Mouse (Mus musculus) liver, embryonic 13.5 days (tissue): ENCODE data around the gene Secisbp2. TPM values are rescaled to one million over a fixed set of nuclear protein-coding genes. Genes with fewer than 3 reads are reported as not detected.

Experiments used
- ATAC-seq: fragments of 200-750 bp; cut with Nextera tagmentation; 2 replicates; pipeline ENCODE4 v1.8.0; 2017; ENCODE audit warnings: low read depth, mild to moderate bottlenecking, moderate number of reproducible peaks, moderate library complexity
- DNase-seq: peaks from one replicate; pipeline ENCODE4 v3.0.0; 2022
- H3K27ac ChIP-seq: fragments of 300-500 bp; sonication (generic); 2 replicates; pipeline ENCODE4 v1.5.1; 2015; ENCODE audit warnings: moderate library complexity, mild to moderate bottlenecking, inconsistent platforms
- H3K27me3 ChIP-seq: fragments of 300-500 bp; sonication (generic); 2 replicates; pipeline ENCODE4 v1.6.1; 2015; ENCODE audit warnings: mild to moderate bottlenecking, inconsistent platforms
- H3K36me3 ChIP-seq: fragments of 300-500 bp; sonication (generic); 2 replicates; pipeline ENCODE4 v1.6.1; 2015; ENCODE audit warnings: mild to moderate bottlenecking, inconsistent platforms
- H3K4me1 ChIP-seq: fragments of 300-500 bp; sonication (generic); replicated peaks from 2 replicates; pipeline ENCODE4 v1.6.1; 2015; ENCODE audit warnings: inconsistent platforms
- H3K4me2 ChIP-seq: fragments of 300-500 bp; sonication (generic); 2 replicates; pipeline ENCODE4 v1.6.1; 2015; ENCODE audit warnings: inconsistent platforms, mild to moderate bottlenecking, moderate library complexity
- H3K4me3 ChIP-seq: fragments of 300-500 bp; sonication (generic); replicated peaks from 2 replicates; pipeline ENCODE4 v1.5.1; 2015; ENCODE audit warnings: mild to moderate bottlenecking, inconsistent platforms
- H3K9ac ChIP-seq: fragments of 300-500 bp; sonication (generic); 2 replicates; pipeline ENCODE4 v1.6.1; 2015; ENCODE audit warnings: mild to moderate bottlenecking, inconsistent platforms
- H3K9me3 ChIP-seq: fragments of 300-500 bp; sonication (generic); replicated peaks from 2 replicates; pipeline ENCODE4 v1.6.1; 2016; ENCODE audit warnings: inconsistent platforms
- WGBS: fragments of 180-500 bp; shearing (Covaris S2); methylation state at CpG from one replicate; pipeline ENCODE4 v1.1.7; 2015; ENCODE audit not compliant: insufficient replicate concordance; 5-methylcytosine and 5-hydroxymethylcytosine counted together
- polyA plus RNA-seq: library from polyadenylated mRNA; unstranded; fragments of >200 nt; fragmentation: Nextera tagmentation; extraction: Ambion mirVana; gene quantifications from 2 replicates; pipeline ENCODE4 v1.2.1, GENCODE M21; 2015

Gene Secisbp2
- polyA plus RNA-seq, 1 experiment from 2014 or later: 21.0 TPM

DNA sequence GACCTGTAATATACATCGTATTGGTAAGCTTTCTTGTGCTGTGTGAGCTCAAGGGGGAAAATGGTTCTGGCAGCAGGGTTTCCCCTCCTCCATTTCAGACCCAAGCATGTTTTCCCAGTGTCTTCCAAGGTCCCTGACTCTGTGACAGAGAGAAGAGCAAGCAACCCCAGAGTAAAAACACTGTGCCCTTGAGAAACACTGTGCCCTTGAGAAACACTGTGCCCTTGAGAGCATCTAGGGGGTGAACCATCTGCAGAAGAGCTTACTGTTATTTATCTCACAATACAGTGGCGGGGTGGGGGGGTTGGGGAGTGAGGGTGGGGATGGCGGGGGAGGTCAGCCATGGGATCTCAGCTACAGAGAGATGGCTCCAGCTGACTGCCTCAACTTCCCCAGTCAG, 67.8 kb downstream of the Secisbp2 start:
- H3K27me3 ChIP-seq: no peaks in the 10 kb centered on the region
- no peak overlapping the region for H3K4me2 ChIP-seq

DNA sequence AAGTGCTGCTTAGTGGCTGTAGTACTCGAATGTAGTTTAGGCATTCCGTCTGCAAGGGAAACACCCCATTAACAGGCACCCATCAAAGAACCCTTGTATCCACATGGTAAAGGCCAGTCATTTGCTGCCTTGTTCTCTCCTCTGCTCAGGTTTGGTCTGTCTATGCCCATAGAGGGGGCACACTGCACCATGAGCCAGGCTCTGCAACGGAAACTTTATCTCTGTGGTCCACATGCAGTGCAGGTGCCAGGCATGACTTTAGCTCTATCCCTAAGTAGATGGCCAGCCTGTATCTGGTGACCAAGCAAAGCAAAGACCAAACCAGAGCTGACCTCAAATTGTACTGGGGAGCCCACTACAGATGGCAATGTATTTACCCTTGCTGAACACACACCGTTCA, 69.1 kb downstream of the Secisbp2 start:
- Histone ChIP-seq H3K27me3 (no peaks in the 10 kb centered on the region), H3K4me3 (no peak overlapping the region), H3K4me1 (0 out of 2 replicates have a peak, but pooled peaks cover 7% of the 10 kb centered on the region), H3K4me2 (no peak overlapping the region), H3K9me3 (no peaks in the 10 kb centered on the region), H3K9ac (no peak overlapping the region), H3K36me3 (peaks cover 26% of the 10 kb centered on the region), H3K27ac (no peak overlapping the region)
- ATAC-seq (no peak), DNase-seq (no peak)
- WGBS: 72% methylated on average over 4 of the region's 4 CpGs

More for the DNA sequence above, 67.8 kb downstream of the Secisbp2 start:
- Histone ChIP-seq H3K9me3 (no peaks in the 10 kb centered on the region), H3K4me1 (0 out of 2 replicates have a peak, but pooled peaks cover 7% of the 10 kb centered on the region), H3K4me3 (no peak overlapping the region), H3K9ac (no peak overlapping the region), H3K36me3 (peaks cover 32% of the 10 kb centered on the region), H3K27ac (no peak overlapping the region)
- WGBS: 74% methylated on average over 3 of the region's 3 CpGs
- no peak for ATAC-seq
- no peak for DNase-seq

DNA sequence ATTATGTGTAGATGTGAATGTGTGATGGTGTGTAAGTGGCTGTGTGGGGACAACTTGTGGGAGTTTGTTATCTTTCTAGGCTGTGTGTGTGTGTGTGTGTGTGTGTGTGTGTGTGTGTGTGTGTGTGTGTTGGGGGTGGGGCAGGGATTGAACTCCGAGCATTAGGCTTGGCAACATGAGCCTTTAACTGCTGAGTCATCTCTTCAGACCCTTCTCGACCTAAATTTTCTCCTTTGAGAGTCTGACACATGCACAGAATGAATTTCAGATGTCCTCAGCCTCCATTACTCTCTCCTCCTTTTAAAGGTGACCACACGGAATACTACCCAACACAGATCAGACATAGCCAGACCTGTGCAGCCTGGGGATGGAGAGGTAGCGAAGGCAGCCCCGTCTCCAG, 71.6 kb downstream of the Secisbp2 start:
- 72% methylated on average over 5 of the region's 5 CpGs for WGBS
- Histone ChIP-seq H3K4me2 (no peak overlapping the region), H3K9ac (no peak overlapping the region), H3K27ac (no peak overlapping the region), H3K4me3 (no peak overlapping the region), H3K4me1 (peaks cover 20% of the 10 kb centered on the region), H3K27me3 (no peaks in the 10 kb centered on the region), H3K9me3 (no peaks in the 10 kb centered on the region), H3K36me3 (peaks cover 23% of the 10 kb centered on the region)
- ATAC-seq: no peak
- DNase-seq: no peak

DNA sequence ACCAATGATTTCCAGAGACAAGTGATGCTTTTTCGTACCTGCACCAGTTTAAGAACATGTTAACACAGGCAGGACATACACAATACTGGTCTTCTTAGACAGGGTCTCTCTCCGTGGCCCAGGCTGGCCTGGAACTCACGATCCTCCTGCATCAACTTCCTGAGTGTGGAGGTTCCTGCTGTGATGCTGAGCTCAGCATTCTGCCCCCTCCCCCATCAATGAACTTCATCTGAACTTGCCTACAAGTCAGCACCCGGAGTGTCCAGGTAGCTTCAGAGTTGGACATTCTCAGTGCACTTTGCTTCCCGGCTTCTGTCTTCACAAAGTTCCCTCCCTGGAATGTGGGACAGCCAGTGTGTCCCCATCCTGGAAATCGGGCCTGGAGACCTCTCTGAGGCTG, 73.1 kb downstream of the Secisbp2 start:
- Histone ChIP-seq H3K36me3 (0 out of 2 replicates have a peak, but pooled peaks cover 13% of the 10 kb centered on the region), H3K4me1 (peaks cover 34% of the 10 kb centered on the region), H3K27me3 (no peaks in the 10 kb centered on the region), H3K4me3 (no peak overlapping the region), H3K4me2 (no peak overlapping the region), H3K27ac (no peak overlapping the region), H3K9ac (no peak overlapping the region), H3K9me3 (no peaks in the 10 kb centered on the region)
- ATAC-seq (no peak), DNase-seq (no peak)
- 73% methylated on average over 6 of the region's 6 CpGs for WGBS

DNA sequence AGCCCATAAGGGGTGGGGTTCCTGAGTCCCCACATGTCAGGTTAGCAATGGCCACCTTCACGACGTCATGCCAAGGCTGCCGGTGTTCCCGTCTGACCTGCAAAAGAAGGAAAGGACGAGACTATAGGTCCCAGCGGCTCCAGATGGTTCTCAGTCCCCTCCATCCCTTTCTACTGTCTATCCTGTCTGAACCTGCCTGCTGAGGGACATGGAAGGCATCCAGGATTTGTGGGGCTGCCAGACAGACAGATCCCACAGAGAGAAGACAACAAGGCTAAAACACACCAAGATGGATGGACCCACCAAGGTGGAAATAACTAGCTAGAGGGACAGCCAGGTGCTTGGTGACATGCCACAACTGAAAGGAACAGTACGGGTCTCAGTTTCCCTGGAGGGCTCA, 73.9 kb downstream of the Secisbp2 start:
- H3K27me3 ChIP-seq: no peaks in the 10 kb centered on the region
- DNase-seq (no peak), ATAC-seq (no peak)
- H3K9ac ChIP-seq: no peak overlapping the region
- 78% methylated on average over 7 of the region's 7 CpGs for WGBS
- H3K4me3 ChIP-seq: no peak overlapping the region
- H3K9me3 ChIP-seq: no peaks in the 10 kb centered on the region
- H3K4me2 ChIP-seq: no peak overlapping the region
- 0 out of 2 replicates have a peak, but pooled peaks cover 9% of the 10 kb centered on the region for H3K36me3 ChIP-seq
- peaks cover 43% of the 10 kb centered on the region for H3K4me1 ChIP-seq
- no peak overlapping the region; the same call in 1 of the 2 replicates for H3K27ac ChIP-seq

DNA sequence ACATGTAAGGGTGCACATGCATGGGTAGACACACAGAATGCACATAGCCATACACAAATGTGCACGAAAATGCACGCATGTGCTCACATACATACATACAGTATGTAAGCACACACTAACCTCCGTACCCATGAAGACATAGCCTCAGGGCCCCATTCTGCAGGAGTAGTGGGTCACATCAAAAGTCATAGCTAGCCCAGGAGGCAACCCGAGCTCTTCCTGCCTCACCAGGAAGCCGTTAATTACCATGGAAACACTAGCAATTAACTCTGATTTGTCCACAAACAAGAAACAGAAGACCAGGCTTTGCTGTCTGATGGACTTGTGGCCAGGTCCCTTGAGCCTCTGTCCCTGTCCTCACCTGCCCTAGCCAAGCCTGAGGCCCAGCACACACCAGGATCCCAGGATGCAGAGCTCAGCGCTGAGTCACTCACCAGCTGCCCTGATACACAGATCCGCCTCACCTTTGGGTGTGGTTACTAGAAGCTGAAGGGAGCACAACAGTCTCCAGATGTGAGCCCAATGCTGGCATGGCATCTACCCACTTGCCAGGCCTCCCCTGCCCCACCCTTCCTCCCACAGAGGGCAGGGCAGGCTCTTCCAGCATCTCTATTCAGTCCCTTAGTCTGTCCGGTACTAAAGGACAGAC, 74.6 kb downstream of the Secisbp2 start:
- no peak overlapping the region; the same call in 1 of the 2 replicates for H3K27ac ChIP-seq
- H3K4me3 ChIP-seq: no peak overlapping the region
- peak; percentile 78 for ATAC-seq
- no peaks in the 10 kb centered on the region for H3K9me3 ChIP-seq
- H3K4me1 ChIP-seq: peaks cover 49% of the 10 kb centered on the region
- H3K27me3 ChIP-seq: no peaks in the 10 kb centered on the region
- DNase-seq: no peak
- no peak overlapping the region for H3K9ac ChIP-seq
- no peak overlapping the region for H3K4me2 ChIP-seq
- 0 out of 2 replicates have a peak, but pooled peaks cover 6% of the 10 kb centered on the region for H3K36me3 ChIP-seq
- 66% methylated on average over 8 of the region's 8 CpGs for WGBS

DNA sequence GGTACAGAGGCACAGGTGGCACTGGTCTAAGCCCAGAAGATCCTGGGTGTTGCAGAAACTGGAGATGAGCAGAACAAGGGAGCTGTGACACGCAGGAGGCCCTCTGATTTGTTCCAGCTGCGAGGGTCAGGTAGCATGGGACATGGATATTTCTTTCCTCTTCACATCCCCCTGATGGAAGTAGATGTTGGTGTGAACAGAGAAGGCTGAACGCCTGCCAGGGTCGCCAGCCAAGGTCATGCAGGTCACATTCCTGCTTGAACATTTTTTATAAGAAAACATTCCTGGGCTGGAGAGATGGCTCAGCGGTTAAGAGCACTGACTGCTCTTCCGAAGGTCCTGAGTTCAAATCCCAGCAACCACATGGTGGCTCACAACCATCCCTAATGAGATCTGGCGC, 75.9 kb downstream of the Secisbp2 start:
- DNase-seq: no peak
- Histone ChIP-seq H3K4me1 (peaks cover 54% of the 10 kb centered on the region), H3K27me3 (no peaks in the 10 kb centered on the region), H3K27ac (no peak overlapping the region), H3K4me3 (no peak overlapping the region), H3K9me3 (no peaks in the 10 kb centered on the region), H3K9ac (no peak overlapping the region), H3K36me3 (peaks cover 6% of the 10 kb centered on the region; the same call in 1 of the 2 replicates), H3K4me2 (no peak overlapping the region)
- ATAC-seq: no peak
- 83% methylated on average over 6 of the region's 7 CpGs for WGBS

DNA sequence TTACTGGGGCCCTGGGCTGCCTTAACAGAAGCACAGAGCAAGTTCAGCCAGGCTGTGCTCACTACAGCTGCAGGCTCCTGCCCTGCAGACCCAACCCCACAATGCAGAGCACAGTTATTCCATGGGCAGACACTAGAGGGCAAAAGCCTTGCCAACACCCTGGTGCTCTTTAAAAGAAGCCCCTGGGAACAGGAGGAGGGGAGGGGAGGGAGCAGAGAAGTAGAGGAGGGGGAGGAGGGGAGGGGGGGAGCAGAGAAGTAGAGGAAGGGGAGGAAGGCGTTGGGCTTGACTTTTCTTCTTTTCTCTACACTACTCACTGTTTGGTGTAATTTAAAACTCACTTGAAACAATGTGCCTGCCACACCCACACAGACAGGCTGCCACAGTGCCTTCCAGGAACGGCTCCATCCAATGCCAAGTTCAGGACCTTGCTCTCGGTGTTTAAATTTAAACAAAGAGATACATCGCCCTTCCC, 78.4 kb downstream of the Secisbp2 start:
- H3K9me3 ChIP-seq: no peaks in the 10 kb centered on the region
- H3K9ac ChIP-seq: no peak overlapping the region
- no peak for DNase-seq
- no peaks in the 10 kb centered on the region for H3K27me3 ChIP-seq
- H3K4me2 ChIP-seq: no peak overlapping the region
- 18% methylated on average over 4 of the region's 4 CpGs for WGBS
- peak overlapping the region; percentile 47; the same call in 1 of the 2 replicates for H3K27ac ChIP-seq
- ATAC-seq: no peak
- H3K36me3 ChIP-seq: peaks cover 1% of the 10 kb centered on the region; the same call in 1 of the 2 replicates
- H3K4me3 ChIP-seq: no peak overlapping the region
- H3K4me1 ChIP-seq: peaks cover 64% of the 10 kb centered on the region

DNA sequence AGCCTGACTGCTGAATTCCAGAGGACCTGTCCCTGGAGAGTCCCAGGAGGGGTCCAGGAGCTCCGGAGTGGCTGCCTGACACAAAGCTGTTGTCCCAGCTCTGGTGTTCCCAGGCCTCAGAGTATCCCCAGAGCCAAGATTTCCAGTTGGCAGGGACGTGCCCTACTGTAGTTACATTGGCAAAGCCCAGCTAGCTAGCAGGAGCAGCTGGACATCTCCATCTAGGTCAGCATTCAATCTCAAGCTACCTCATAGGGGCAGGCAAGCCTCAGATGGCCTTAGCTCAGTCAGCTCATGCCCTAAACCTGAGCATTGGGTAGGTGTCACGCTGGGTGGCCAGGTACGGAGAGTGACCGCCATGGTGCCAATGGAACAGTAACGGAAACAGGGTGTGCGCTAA, 80.0 kb downstream of the Secisbp2 start:
- H3K27me3 ChIP-seq: no peaks in the 10 kb centered on the region
- no peak for DNase-seq
- H3K27ac ChIP-seq: no peak overlapping the region
- 87% methylated on average over 7 of the region's 7 CpGs for WGBS
- H3K4me3 ChIP-seq: no peak overlapping the region
- no peak for ATAC-seq
- H3K9me3 ChIP-seq: no peaks in the 10 kb centered on the region
- H3K4me1 ChIP-seq: peaks cover 72% of the 10 kb centered on the region
- H3K9ac ChIP-seq: no peak overlapping the region
- H3K4me2 ChIP-seq: no peak overlapping the region
- no peaks in the 10 kb centered on the region; the same call in 1 of the 2 replicates for H3K36me3 ChIP-seq

DNA sequence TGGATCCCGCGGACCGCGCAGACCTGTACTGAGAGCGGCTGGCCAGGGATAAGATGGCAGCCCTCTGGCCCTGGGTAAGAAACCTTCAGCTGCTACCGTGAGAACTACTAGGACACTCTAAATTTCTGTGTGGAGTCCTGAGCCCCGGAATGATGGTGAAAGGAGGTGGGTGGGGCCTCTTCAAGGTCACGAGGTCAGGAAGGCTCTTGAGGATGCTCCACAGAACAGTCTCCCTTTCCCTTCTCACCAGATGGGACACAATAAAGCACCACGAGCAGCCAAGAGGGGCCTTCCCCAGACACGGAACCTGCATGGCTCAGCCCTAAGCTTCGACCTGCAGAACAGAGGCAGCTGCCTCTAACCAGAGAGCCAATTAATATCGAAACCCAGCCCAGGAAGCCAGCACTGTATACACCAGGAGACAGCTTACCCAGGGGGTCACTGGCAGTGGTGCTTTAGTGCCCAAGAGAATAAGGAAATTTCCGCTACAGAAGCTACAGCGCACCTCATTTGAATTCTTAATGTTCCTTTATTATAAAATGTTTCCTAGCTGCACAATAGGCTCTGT, 80.7 kb downstream of the Secisbp2 start:
- H3K4me2 ChIP-seq: no peak overlapping the region
- no peaks in the 10 kb centered on the region for H3K27me3 ChIP-seq
- 82% methylated on average over 14 of the region's 14 CpGs for WGBS
- ATAC-seq: no peak
- H3K4me3 ChIP-seq: no peak overlapping the region
- no peak for DNase-seq
- peaks cover 73% of the 10 kb centered on the region for H3K4me1 ChIP-seq
- no peak overlapping the region for H3K9ac ChIP-seq
- 0 out of 2 replicates have a peak overlapping the region, but pooled peaks have one; percentile 29 for H3K27ac ChIP-seq
- H3K9me3 ChIP-seq: no peaks in the 10 kb centered on the region
- no peaks in the 10 kb centered on the region; the same call in 1 of the 2 replicates for H3K36me3 ChIP-seq
